Mouse (Mus musculus): Measurements from ENCODE around the gene Tbc1d19.

DNA sequence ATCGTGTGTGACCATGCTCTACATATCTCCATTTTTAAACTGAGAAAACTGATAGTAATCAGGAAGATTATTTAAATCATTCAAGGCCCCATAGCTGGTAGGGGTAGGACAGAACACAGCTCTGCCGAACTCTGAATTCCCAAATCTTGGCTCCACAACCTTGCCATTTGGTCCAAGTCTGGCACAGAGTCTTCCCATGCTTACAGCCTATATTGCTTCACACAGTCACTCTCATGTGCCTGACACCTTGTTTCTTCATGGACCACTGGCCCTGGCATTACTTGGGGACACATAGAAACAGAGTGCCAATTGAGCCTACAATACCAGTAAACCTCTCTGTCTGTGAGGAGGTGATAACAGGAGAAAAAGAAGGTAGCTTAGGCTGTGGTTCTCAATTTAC, 111.0 kb downstream of the Tbc1d19 start:
- TF ChIP-seq CTCF (IDR thresholded peaks at IDR 0.05; ENCODE audit: low read depth) (no peak), EP300 (IDR thresholded peaks at IDR 0.05; ENCODE audit: low read depth) (no peak)
